30 mouse cellular contexts compared by ENCODE assay signal in genomic region chr5:112300112-112300511, GRCm38 (mm10). TPM values are rescaled to one million over a fixed set of nuclear protein-coding genes. Genes with fewer than 3 reads are reported as not detected.
A peak's percentile ranks its signal among the peaks of the same experiment; 100 is the strongest.
DNase-seq lines count a peak whose midpoint lies in the region; ATAC-seq and TF ChIP-seq lines count a peak whose summit lies in the region.
"Had no signal": no experiment of that assay in that cellular context is flagged by ENCODE, and none has a peak within 500 bp of the region (broad histone marks: within the 10 kb centered on the region; RNA-seq: fewer than 3 reads in every experiment).

No protein-coding gene starts in this region.

- no peak for ATAC-seq in liver, embryonic 15.5 days (ENCODE audit: insufficient read depth)
- ATAC-seq in liver, embryonic 11.5 days (replicated peaks; ENCODE audit: low FRiP score) = no peak
- ATAC-seq: forebrain, embryonic 13.5 days; forebrain, postnatal 0 days; hindbrain, embryonic 16.5 days; intestine, embryonic 15.5 days; Patski had no signal

- no peak for TF ChIP-seq CTCF in gastrocnemius, adult 2 months (IDR thresholded peaks at IDR 0.05)

- peak overlapping the region; percentile 71; the same call in 1 of the 2 replicates for H3K27ac ChIP-seq in gastrocnemius, adult 2 months
- peak overlapping the region; percentile 48; the same call in 1 of the 2 replicates for H3K27ac ChIP-seq in heart, embryonic 10.5 days
- 0 out of 2 replicates have a peak overlapping the region, but pooled peaks have one; percentile 72 for H3K27ac ChIP-seq in liver, embryonic 15.5 days (replicated peaks)
- H3K27ac ChIP-seq in liver, embryonic 11.5 days (ENCODE audit: low read depth, low read length) = no peak overlapping the region
- 0 out of 2 replicates have a peak overlapping the region, but pooled peaks have one; percentile 19 for H3K27ac ChIP-seq in embryonic facial prominence, embryonic 10.5 days (replicated peaks)
- H3K27ac ChIP-seq: embryonic facial prominence, embryonic 13.5 days; forebrain, embryonic 13.5 days; hindbrain, embryonic 13.5 days; intestine, embryonic 15.5 days had no signal

- no peak overlapping the region for H3K4me2 ChIP-seq in liver, embryonic 15.5 days
- no peak overlapping the region for H3K4me2 ChIP-seq in liver, embryonic 11.5 days
- H3K4me2 ChIP-seq: embryonic facial prominence, embryonic 13.5 days; forebrain, embryonic 13.5 days; heart, embryonic 11.5 days; hindbrain, embryonic 13.5 days; intestine, embryonic 15.5 days had no signal

- H3K9me3 ChIP-seq in heart, embryonic 10.5 days = no peaks in the 10 kb centered on the region
- no peaks in the 10 kb centered on the region for H3K9me3 ChIP-seq in liver, embryonic 15.5 days (replicated peaks)
- H3K9me3 ChIP-seq in liver, embryonic 11.5 days (ENCODE audit: control insufficient read depth, low read length) = no peaks in the 10 kb centered on the region
- H3K9me3 ChIP-seq in embryonic facial prominence, embryonic 10.5 days = no peaks in the 10 kb centered on the region
- H3K9me3 ChIP-seq: embryonic facial prominence, embryonic 13.5 days; forebrain, embryonic 13.5 days; G1E; hindbrain, embryonic 13.5 days; intestine, embryonic 15.5 days had no signal

- no peaks in the 10 kb centered on the region; the same call in 1 of the 2 replicates for H3K27me3 ChIP-seq in heart, embryonic 10.5 days (ENCODE audit: insufficient read depth, poor library complexity, severe bottlenecking)
- H3K27me3 ChIP-seq in liver, embryonic 15.5 days = no peaks in the 10 kb centered on the region
- H3K27me3 ChIP-seq in liver, embryonic 11.5 days (replicated peaks; ENCODE audit: control insufficient read depth, insufficient read depth, low read length) = no peaks in the 10 kb centered on the region
- H3K27me3 ChIP-seq in embryonic facial prominence, embryonic 10.5 days (replicated peaks; ENCODE audit: low read depth, poor library complexity, severe bottlenecking) = no peaks in the 10 kb centered on the region
- H3K27me3 ChIP-seq: CH12.LX; embryonic facial prominence, embryonic 13.5 days; forebrain, embryonic 13.5 days; hindbrain, embryonic 13.5 days; intestine, embryonic 15.5 days; Patski had no signal

- H3K4me1 ChIP-seq in heart, embryonic 10.5 days = peaks cover 58% of the 10 kb centered on the region
- H3K4me1 ChIP-seq in liver, embryonic 15.5 days (replicated peaks) = peaks cover 80% of the 10 kb centered on the region
- peaks cover 56% of the 10 kb centered on the region for H3K4me1 ChIP-seq in liver, embryonic 11.5 days (replicated peaks; ENCODE audit: control insufficient read depth, insufficient read depth, low read length)
- H3K4me1 ChIP-seq in embryonic facial prominence, embryonic 10.5 days = peaks cover 23% of the 10 kb centered on the region

- 83% methylated on average over 2 of the region's 2 CpGs for WGBS in heart, embryonic 10.5 days
- 59% methylated on average over 2 of the region's 2 CpGs for WGBS in liver, embryonic 15.5 days (ENCODE audit: insufficient replicate concordance)
- 83% methylated on average over 2 of the region's 2 CpGs for WGBS in liver, embryonic 11.5 days
- WGBS in embryonic facial prominence, embryonic 10.5 days = 80% methylated on average over 2 of the region's 2 CpGs

- DNase-seq in gastrocnemius, adult 2 months = no peak
- DNase-seq in gastrocnemius, postnatal 36 days = no peak
- no peak for DNase-seq in heart, embryonic 10.5 days (ENCODE audit: low spot score)
- no peak for DNase-seq in heart, adult 8-10 months (ENCODE audit: low spot score)
- DNase-seq in liver, embryonic 11.5 days (ENCODE audit: low spot score) = no peak
- DNase-seq in embryonic facial prominence, embryonic 10.5 days (ENCODE audit: low spot score) = no peak
- DNase-seq in adrenal gland, postnatal 36 days = no peak
- DNase-seq: adrenal gland, postnatal 10 days; B cell, adult 2 months; cerebellum, adult 11 months; cerebellum, adult 2 months; cerebellum, adult 9-11 months; cerebellum, postnatal 25 days; forebrain, postnatal 0 days; gastrocnemius, postnatal 25 days; heart, postnatal 36 days; kidney, adult 11 months had no signal

- H3K4me3 ChIP-seq in gastrocnemius, adult 2 months = no peak overlapping the region
- H3K4me3 ChIP-seq in heart, embryonic 10.5 days = no peak overlapping the region
- no peak overlapping the region for H3K4me3 ChIP-seq in liver, embryonic 15.5 days (replicated peaks)
- no peak overlapping the region for H3K4me3 ChIP-seq in liver, embryonic 11.5 days (ENCODE audit: low read depth, low read length)
- H3K4me3 ChIP-seq in embryonic facial prominence, embryonic 10.5 days = no peak overlapping the region
- H3K4me3 ChIP-seq: embryonic facial prominence, embryonic 13.5 days; erythroblast, embryonic 14.5 days; forebrain, embryonic 13.5 days; hindbrain, embryonic 13.5 days; intestine, embryonic 15.5 days had no signal

- intact Hi-C loops in gastrocnemius, adult 2 months (cut with DNase I) = no loop called here
- intact Hi-C loops in gastrocnemius, postnatal 36 days (cut with DNase I) = no loop called here

- peaks cover 8% of the 10 kb centered on the region; the same call in 1 of the 2 replicates for H3K36me3 ChIP-seq in heart, embryonic 10.5 days
- peaks cover 13% of the 10 kb centered on the region for H3K36me3 ChIP-seq in liver, embryonic 15.5 days (replicated peaks)
- H3K36me3 ChIP-seq in liver, embryonic 11.5 days (ENCODE audit: control insufficient read depth, insufficient read depth, low read length) = 0 out of 2 replicates have a peak, but pooled peaks cover 2% of the 10 kb centered on the region
- H3K36me3 ChIP-seq in embryonic facial prominence, embryonic 10.5 days (replicated peaks) = no peaks in the 10 kb centered on the region; the same call in 1 of the 2 replicates
- H3K36me3 ChIP-seq: hindbrain, embryonic 13.5 days; intestine, embryonic 15.5 days had no signal

- H3K9ac ChIP-seq in liver, embryonic 15.5 days = no peak overlapping the region
- H3K9ac ChIP-seq in liver, embryonic 11.5 days (ENCODE audit: low read depth, low read length) = no peak overlapping the region
- H3K9ac ChIP-seq: embryonic facial prominence, embryonic 13.5 days; forebrain, embryonic 13.5 days; forebrain, postnatal 0 days; hindbrain, embryonic 13.5 days; intestine, embryonic 15.5 days had no signal

RNA-seq across cellular contexts. Expression of gene Tpst2, which starts 23.6 kb away (rescaled TPM):
- total RNA-seq in gastrocnemius, adult 2 months (2021) = 10 to 100 TPM; 12.6 to 25.4 TPM
- 10 to 100 TPM; 14.4 to 17.0 TPM for total RNA-seq in gastrocnemius, postnatal 36 days (2021)
- 34.1 and 41.2 TPM in 2 replicates for polyA plus RNA-seq in heart, embryonic 10.5 days (2016; fragmentation: Nextera tagmentation; extraction: Ambion mirVana)
- total RNA-seq in heart, adult 8-10 months (2022) = 10 to 100 TPM; 32.2 to 47.1 (median 37.1) TPM
- 34.5 and 43.8 TPM in 2 replicates for polyA plus RNA-seq in liver, embryonic 15.5 days (2015; fragmentation: Nextera tagmentation; extraction: Ambion mirVana)
- 66.0 and 66.7 TPM in 2 replicates for polyA plus RNA-seq in liver, embryonic 11.5 days (2014; fragmentation: Nextera tagmentation; extraction: Ambion mirVana)
- polyA plus RNA-seq in embryonic facial prominence, embryonic 10.5 days (2016; fragmentation: Nextera tagmentation; extraction: Ambion mirVana) = 34.0 and 35.9 TPM in 2 replicates
- total RNA-seq in adrenal gland, postnatal 36 days (2021) = 100 to 1,000 TPM; 198 to 275 TPM

RNA-seq across cellular contexts. Expression of gene Tfip11, which starts 26.0 kb away (rescaled TPM):
- total RNA-seq in gastrocnemius, adult 2 months (2021) = 10 to 100 TPM; 10.6 to 15.5 TPM
- total RNA-seq in gastrocnemius, postnatal 36 days (2021) = 10 to 100 TPM; 12.0 to 12.4 TPM
- polyA plus RNA-seq in heart, embryonic 10.5 days (2016; fragmentation: Nextera tagmentation; extraction: Ambion mirVana) = 26.4 and 26.9 TPM in 2 replicates
- total RNA-seq in heart, adult 8-10 months (2022) = 10 to 100 TPM; 17.0 to 19.1 (median 18.4) TPM
- 12.0 and 13.1 TPM in 2 replicates for polyA plus RNA-seq in liver, embryonic 15.5 days (2015; fragmentation: Nextera tagmentation; extraction: Ambion mirVana)
- polyA plus RNA-seq in liver, embryonic 11.5 days (2014; fragmentation: Nextera tagmentation; extraction: Ambion mirVana) = 24.5 and 30.5 TPM in 2 replicates
- polyA plus RNA-seq in embryonic facial prominence, embryonic 10.5 days (2016; fragmentation: Nextera tagmentation; extraction: Ambion mirVana) = 41.3 and 42.5 TPM in 2 replicates
- 10 to 100 TPM; 36.3 to 37.8 TPM for total RNA-seq in adrenal gland, postnatal 36 days (2021)

RNA-seq across cellular contexts. Expression of gene Srrd, which starts 42.7 kb away (rescaled TPM):
- total RNA-seq in gastrocnemius, adult 2 months (2021) = 1 to 10 TPM; 4.2 to 5.6 TPM
- total RNA-seq in gastrocnemius, postnatal 36 days (2021) = 1 to 10 TPM; 2.8 to 3.4 TPM
- 26.7 and 40.5 TPM in 2 replicates for polyA plus RNA-seq in heart, embryonic 10.5 days (2016; fragmentation: Nextera tagmentation; extraction: Ambion mirVana)
- total RNA-seq in heart, adult 8-10 months (2022) = 1 to 10 TPM; 7.8 to 9.4 (median 8.3) TPM
- polyA plus RNA-seq in liver, embryonic 15.5 days (2015; fragmentation: Nextera tagmentation; extraction: Ambion mirVana) = 13.8 and 16.4 TPM in 2 replicates
- 35.3 and 36.5 TPM in 2 replicates for polyA plus RNA-seq in liver, embryonic 11.5 days (2014; fragmentation: Nextera tagmentation; extraction: Ambion mirVana)
- 48.2 and 51.6 TPM in 2 replicates for polyA plus RNA-seq in embryonic facial prominence, embryonic 10.5 days (2016; fragmentation: Nextera tagmentation; extraction: Ambion mirVana)
- total RNA-seq in adrenal gland, postnatal 36 days (2021) = 10 to 100 TPM; 35.5 to 63.7 TPM

RNA-seq across cellular contexts. Expression of gene Hps4, which starts 42.8 kb away (rescaled TPM):
- 1 to 10 TPM; 4.3 to 6.3 TPM for total RNA-seq in gastrocnemius, adult 2 months (2021)
- total RNA-seq in gastrocnemius, postnatal 36 days (2021) = 1 to 10 TPM; 3.8 to 4.2 TPM
- polyA plus RNA-seq in heart, embryonic 10.5 days (2016; fragmentation: Nextera tagmentation; extraction: Ambion mirVana) = 15.4 and 21.4 TPM in 2 replicates
- 10 to 100 TPM in 2 of 4 experiments, 1 to 10 TPM in 2; 8.5 to 12.6 (median 10.2) TPM for total RNA-seq in heart, adult 8-10 months (2022)
- polyA plus RNA-seq in liver, embryonic 15.5 days (2015; fragmentation: Nextera tagmentation; extraction: Ambion mirVana) = 10.9 and 13.7 TPM in 2 replicates
- polyA plus RNA-seq in liver, embryonic 11.5 days (2014; fragmentation: Nextera tagmentation; extraction: Ambion mirVana) = 25.5 and 32.2 TPM in 2 replicates
- polyA plus RNA-seq in embryonic facial prominence, embryonic 10.5 days (2016; fragmentation: Nextera tagmentation; extraction: Ambion mirVana) = 36.1 and 36.9 TPM in 2 replicates
- total RNA-seq in adrenal gland, postnatal 36 days (2021) = 10 to 100 TPM; 29.4 to 49.4 TPM

RNA-seq across cellular contexts. Expression of gene Crybb1, which starts 44.5 kb away (rescaled TPM):
- 1 to 10 TPM; 1.6 to 3.7 TPM for total RNA-seq in gastrocnemius, adult 2 months (2021)
- total RNA-seq in gastrocnemius, postnatal 36 days (2021) = 1 to 10 TPM; 2.4 to 4.1 TPM
- not detected in 2 replicates for polyA plus RNA-seq in heart, embryonic 10.5 days (2016; fragmentation: Nextera tagmentation; extraction: Ambion mirVana)
- 1 to 10 TPM; 2.0 to 3.4 (median 2.7) TPM for total RNA-seq in heart, adult 8-10 months (2022)
- polyA plus RNA-seq in liver, embryonic 15.5 days (2015; fragmentation: Nextera tagmentation; extraction: Ambion mirVana) = 0.25 and 0.40 TPM in 2 replicates
- polyA plus RNA-seq in liver, embryonic 11.5 days (2014; fragmentation: Nextera tagmentation; extraction: Ambion mirVana) = 0.31 and 0.45 TPM in 2 replicates
- 0.20 and 0.80 TPM in 2 replicates for polyA plus RNA-seq in embryonic facial prominence, embryonic 10.5 days (2016; fragmentation: Nextera tagmentation; extraction: Ambion mirVana)
- 1 to 10 TPM; 3.4 to 3.9 TPM for total RNA-seq in adrenal gland, postnatal 36 days (2021)
- total RNA-seq: CH12.LX; common myeloid progenitor, adult 5-6 weeks; G1E; granulocyte monocyte progenitor cell, adult 5-6 weeks had no signal
- polyA plus RNA-seq: erythroblast, embryonic 14.5 days; G1E; heart, embryonic 11.5 days; Patski had no signal

Comparison
In these comparisons a context has a peak if more than half of its experiments do, and no peak if none do; other contexts are left out.
1. RNA of gene Tpst2, which starts 23.6 kb away (total RNA-seq): 198 to 275 TPM in adrenal gland, postnatal 36 days; 32.2 to 47.1 TPM in heart, adult 8-10 months, 12.6 to 25.4 TPM in gastrocnemius, adult 2 months and 14.4 to 17.0 TPM in gastrocnemius, postnatal 36 days; every median in the first group is over 4 times any median in the second.